Mouse (Mus musculus) stomach, embryonic 14.5 days (tissue): Measurements from ENCODE around the gene Cetn3. TPM values are rescaled to one million over a fixed set of nuclear protein-coding genes. Genes with fewer than 3 reads are reported as not detected.

Source experiments
- ATAC-seq: fragments of 200-750 bp; cut with Nextera tagmentation; 2 replicates; pipeline ENCODE4 v1.8.0; 2017; ENCODE audit warnings: low read depth, moderate TSS enrichment; ENCODE audit not compliant: insufficient number of reproducible peaks, insufficient read depth, low FRiP score
- H3K27ac ChIP-seq: fragments of 300-500 bp; sonication (generic); 2 replicates; pipeline ENCODE4 v1.5.1; 2014; ENCODE audit warnings: mild to moderate bottlenecking, low read length, moderate library complexity, mixed read lengths
- H3K27me3 ChIP-seq: fragments of 300-500 bp; sonication (generic); 2 replicates; pipeline ENCODE4 v1.6.1; 2014; ENCODE audit warnings: low read length, control low read depth, mixed read lengths; ENCODE audit not compliant: control insufficient read depth, insufficient read depth
- H3K36me3 ChIP-seq: fragments of 300-500 bp; sonication (generic); 2 replicates; pipeline ENCODE4 v1.6.1; 2014; ENCODE audit warnings: mild to moderate bottlenecking, control low read depth, low read length, moderate library complexity, mixed read lengths; ENCODE audit not compliant: control insufficient read depth, insufficient read depth
- H3K4me1 ChIP-seq: fragments of 300-500 bp; sonication (generic); 2 replicates; pipeline ENCODE4 v1.6.1; 2014; ENCODE audit warnings: low read length, control low read depth, mixed read lengths; ENCODE audit not compliant: control insufficient read depth, insufficient read depth
- H3K4me2 ChIP-seq: fragments of 300-500 bp; sonication (generic); replicated peaks from 2 replicates; pipeline ENCODE4 v1.6.1; 2014; ENCODE audit warnings: low read depth, low read length, control low read depth
- H3K4me3 ChIP-seq: fragments of 300-500 bp; sonication (generic); 2 replicates; pipeline ENCODE4 v1.5.1; 2014; ENCODE audit warnings: low read depth, low read length, control low read depth
- H3K9ac ChIP-seq: fragments of 300-500 bp; sonication (generic); replicated peaks from 2 replicates; pipeline ENCODE4 v1.6.1; 2014; ENCODE audit warnings: low read depth, mild to moderate bottlenecking, control low read depth, low read length, moderate library complexity, mixed read lengths
- H3K9me3 ChIP-seq: fragments of 300-500 bp; sonication (generic); 2 replicates; pipeline ENCODE4 v1.6.1; 2016; ENCODE audit warnings: low read depth, low read length, control low read depth; ENCODE audit not compliant: control insufficient read depth
- WGBS: fragments of 180-500 bp; shearing (Covaris S2); extraction: QIAGEN DNeasy Blood & Tissue Kit; methylation state at CpG from one replicate; pipeline ENCODE4 v1.1.7; 2014; 5-methylcytosine and 5-hydroxymethylcytosine counted together
- polyA plus RNA-seq: library from polyadenylated mRNA; unstranded; fragments of >200 nt; fragmentation: Nextera tagmentation; extraction: Ambion mirVana; gene quantifications from 2 replicates; pipeline ENCODE4 v1.2.1, GENCODE M21; 2014

The Cetn3 gene
- polyA plus RNA-seq, 1 experiment from 2014 or later: 266 TPM

- Histone ChIP-seq H3K4me1 (no peaks in the 10 kb centered on the region), H3K27ac (no peak overlapping the region), H3K9ac (no peak overlapping the region), H3K9me3 (no peaks in the 10 kb centered on the region), H3K27me3 (no peaks in the 10 kb centered on the region), H3K4me2 (no peak overlapping the region), H3K36me3 (no peaks in the 10 kb centered on the region), H3K4me3 (no peak overlapping the region)
- 65% methylated on average over 9 of the region's 9 CpGs for WGBS
- ATAC-seq: no peak
These were observed 53.7 kb downstream of the Cetn3 start for GRCm38 (mm10) chr13:81836386-81837177.

GRCm38 (mm10) chr13:81838016-81838415 is 55.1 kb downstream of the Cetn3 start:
- no peaks in the 10 kb centered on the region for H3K27me3 ChIP-seq
- no peak overlapping the region for H3K4me2 ChIP-seq
- no peak for ATAC-seq
- no peaks in the 10 kb centered on the region for H3K9me3 ChIP-seq
- H3K36me3 ChIP-seq: no peaks in the 10 kb centered on the region
- WGBS: 92% methylated on average over 5 of the region's 5 CpGs
- H3K4me3 ChIP-seq: no peak overlapping the region
- no peak overlapping the region for H3K9ac ChIP-seq
- no peaks in the 10 kb centered on the region for H3K4me1 ChIP-seq
- H3K27ac ChIP-seq: no peak overlapping the region

DNA sequence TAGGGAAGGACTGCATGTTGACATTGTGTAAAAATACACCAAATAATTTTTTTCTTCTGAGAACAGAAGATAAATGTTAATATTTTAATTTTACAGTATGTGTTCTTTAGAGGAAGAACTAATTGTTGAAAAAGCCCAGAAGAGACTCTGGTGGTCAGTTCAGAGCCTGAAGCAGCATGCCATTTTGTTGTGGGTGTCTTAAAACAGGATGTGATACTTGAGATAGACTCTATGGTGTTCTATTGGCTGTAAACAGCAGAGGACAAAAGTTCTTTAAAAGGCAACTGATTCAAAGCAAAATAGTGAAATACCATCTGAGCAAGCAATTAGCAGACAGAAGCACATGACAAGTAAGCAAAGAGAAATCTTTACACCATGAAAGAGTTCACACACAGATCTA is 56.1 kb downstream of the Cetn3 start:
- Histone ChIP-seq H3K4me1 (no peaks in the 10 kb centered on the region), H3K4me3 (no peak overlapping the region), H3K27me3 (no peaks in the 10 kb centered on the region), H3K9ac (no peak overlapping the region), H3K36me3 (no peaks in the 10 kb centered on the region), H3K9me3 (no peaks in the 10 kb centered on the region), H3K4me2 (no peak overlapping the region), H3K27ac (no peak overlapping the region)
- ATAC-seq: no peak

DNA sequence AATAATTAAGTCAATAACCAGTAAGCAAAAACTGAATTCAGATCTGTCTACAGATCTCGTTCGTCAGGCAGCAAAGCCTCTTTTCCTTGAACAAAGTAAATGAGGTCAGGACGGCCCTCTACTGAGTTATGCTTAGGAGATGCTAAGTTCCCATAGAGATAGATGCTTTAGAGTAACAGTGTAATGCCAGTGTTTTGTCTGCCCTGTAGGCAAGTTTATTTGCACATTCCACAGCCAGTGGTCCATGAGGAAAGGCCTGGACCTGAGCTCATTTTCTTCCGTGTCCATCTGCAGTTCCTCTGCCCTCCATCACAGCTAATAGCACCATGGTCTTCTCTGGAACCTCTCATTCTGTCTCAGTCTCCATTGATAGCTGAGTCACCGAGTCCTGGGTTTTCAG is 57.4 kb downstream of the Cetn3 start:
- H3K9ac ChIP-seq: no peak overlapping the region
- no peak overlapping the region for H3K4me3 ChIP-seq
- no peak overlapping the region for H3K27ac ChIP-seq
- 80% methylated on average over 5 of the region's 5 CpGs for WGBS
- no peak overlapping the region for H3K4me2 ChIP-seq
- ATAC-seq: no peak
- no peaks in the 10 kb centered on the region for H3K36me3 ChIP-seq
- H3K4me1 ChIP-seq: no peaks in the 10 kb centered on the region
- no peaks in the 10 kb centered on the region for H3K27me3 ChIP-seq
- H3K9me3 ChIP-seq: no peaks in the 10 kb centered on the region

- Histone ChIP-seq H3K4me3 (no peak overlapping the region), H3K9ac (no peak overlapping the region), H3K27ac (no peak overlapping the region), H3K36me3 (no peaks in the 10 kb centered on the region), H3K4me1 (no peaks in the 10 kb centered on the region), H3K4me2 (no peak overlapping the region), H3K27me3 (no peaks in the 10 kb centered on the region), H3K9me3 (no peaks in the 10 kb centered on the region)
- 72% methylated on average over 5 of the region's 5 CpGs for WGBS
- no peak for ATAC-seq
These were observed 57.8 kb downstream of the Cetn3 start for GRCm38 (mm10) chr13:81840646-81841045.

DNA sequence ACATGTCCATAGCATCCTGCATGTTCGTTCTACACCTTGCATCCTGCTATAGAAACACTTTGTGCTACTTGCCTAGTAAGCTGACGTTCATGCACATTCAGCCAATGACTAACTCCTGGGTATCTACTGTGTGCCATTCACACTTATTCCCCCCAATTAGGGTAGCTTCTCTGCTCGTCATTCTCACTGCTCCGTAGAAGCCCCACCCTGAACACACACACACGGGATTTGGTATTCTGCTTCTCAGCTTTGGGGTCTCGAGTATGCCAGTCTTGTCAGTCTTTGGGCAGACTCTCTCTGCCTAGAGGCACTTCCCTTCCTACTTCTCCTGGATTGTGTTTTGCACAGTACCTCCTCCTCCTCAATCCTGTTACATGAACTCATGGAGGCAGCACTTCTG is 59.4 kb downstream of the Cetn3 start:
- H3K4me3 ChIP-seq: no peak overlapping the region
- H3K4me1 ChIP-seq: no peaks in the 10 kb centered on the region
- no peak for ATAC-seq
- H3K4me2 ChIP-seq: no peak overlapping the region
- H3K9ac ChIP-seq: no peak overlapping the region
- H3K9me3 ChIP-seq: no peaks in the 10 kb centered on the region
- H3K27me3 ChIP-seq: no peaks in the 10 kb centered on the region
- WGBS: 78% methylated on average over 6 of the region's 6 CpGs
- no peaks in the 10 kb centered on the region for H3K36me3 ChIP-seq
- no peak overlapping the region for H3K27ac ChIP-seq

Other genes with a start within 250 kb of the Cetn3 start
- gene Adgrv1, start 149.9 kb upstream of the Cetn3 start, polyA plus RNA-seq: 1.9 and 2.8 TPM in 2 replicates
- 30.2 and 30.3 TPM in 2 replicates for gene Lysmd3, start 125.4 kb upstream of the Cetn3 start, polyA plus RNA-seq
- 13.7 and 15.0 TPM in 2 replicates for gene Polr3g, start 72.1 kb upstream of the Cetn3 start, polyA plus RNA-seq
- gene Mblac2, start 71.7 kb upstream of the Cetn3 start, polyA plus RNA-seq: 6.3 and 9.3 TPM in 2 replicates